Mouse (Mus musculus): ENCODE measurements around the gene Tmem189.

Gene Tmem189

GRCm38 (mm10) chr2:167596726-167597491 is 92.7 kb downstream of the Tmem189 start:
- DNase-seq (ENCODE audit: low read depth in 2 of 2, low spot score in 2 of 2) = no peak

DNA sequence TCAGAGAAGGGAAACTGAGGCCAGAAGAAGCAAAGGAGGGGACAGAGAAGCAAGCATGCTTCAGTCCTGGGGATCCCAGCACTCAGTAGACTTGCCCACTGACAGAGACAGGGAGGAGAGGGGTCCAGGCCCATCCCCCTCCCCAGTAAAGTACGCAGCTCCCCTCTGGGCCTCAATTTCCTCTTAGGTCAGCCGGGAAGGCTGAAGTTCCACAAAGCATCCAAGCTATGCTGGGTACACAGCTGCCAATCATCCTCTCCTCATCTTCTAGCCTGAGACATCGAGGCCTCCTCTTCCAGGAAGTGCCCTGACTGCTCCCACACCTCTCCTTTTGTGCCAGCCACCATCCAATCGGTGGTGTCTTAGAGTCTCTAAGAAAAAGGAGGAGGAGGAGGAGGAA is 93.4 kb downstream of the Tmem189 start:
- no peak for DNase-seq (ENCODE audit: low read depth in 2 of 2, low spot score in 2 of 2)

GRCm38 (mm10) chr2:167595761-167596171 is 93.9 kb downstream of the Tmem189 start:
- no peak for DNase-seq (ENCODE audit: low read depth in 2 of 2, low spot score in 2 of 2)

GRCm38 (mm10) chr2:167594444-167594934 is 95.1 kb downstream of the Tmem189 start:
- DNase-seq (ENCODE audit: low read depth in 2 of 2, low spot score in 2 of 2) = no peak

- no peak for DNase-seq (ENCODE audit: low read depth in 2 of 2, low spot score in 2 of 2)
Observed at GRCm38 (mm10) chr2:167593551-167594250, 95.9 kb downstream of the Tmem189 start.

All from CD8-positive naive resting alpha-beta T cell, adult 2 months (primary cell).